Mouse (Mus musculus) limb, embryonic 11.5 days (tissue): ENCODE measurements at regions not wholly inside any gene's neighbourhood (a gene's known extent, or its start where the extent isn't known, plus 50 kb on each side); places are given as distances from the start of the nearest gene placed in this dataset.
A peak's percentile ranks its signal among the peaks of the same experiment; 100 is the strongest.

Experiments used
- ATAC-seq: fragments of 200-750 bp; cut with Nextera tagmentation; 2 replicates; pipeline ENCODE4 v1.8.0; 2017; ENCODE audit warnings: low read depth; ENCODE audit not compliant: insufficient number of reproducible peaks, low FRiP score, low TSS enrichment
- DNase-seq: peaks from one replicate; pipeline ENCODE4 v3.0.0-alpha.2; 2015; ENCODE audit warnings: low spot score
- H3K27ac ChIP-seq: fragments of 300-500 bp; sonication (generic); replicated peaks from 2 replicates; pipeline ENCODE4 v1.5.1; 2014; ENCODE audit warnings: low read depth, mild to moderate bottlenecking, low read length
- H3K27me3 ChIP-seq: fragments of 300-500 bp; sonication (generic); 2 replicates; pipeline ENCODE4 v1.6.1; 2014; ENCODE audit warnings: mild to moderate bottlenecking, low read length, mixed read lengths; ENCODE audit not compliant: control insufficient read depth, insufficient read depth
- H3K36me3 ChIP-seq: fragments of 300-500 bp; sonication (generic); 2 replicates; pipeline ENCODE4 v1.6.1; 2014; ENCODE audit warnings: mild to moderate bottlenecking, low read length, moderate library complexity, mixed read lengths; ENCODE audit not compliant: control insufficient read depth, insufficient read depth
- H3K4me1 ChIP-seq: fragments of 300-500 bp; sonication (generic); 2 replicates; pipeline ENCODE4 v1.6.1; 2014; ENCODE audit warnings: low read length, mixed read lengths; ENCODE audit not compliant: control insufficient read depth, insufficient read depth
- H3K4me2 ChIP-seq: fragments of 300-500 bp; sonication (generic); 2 replicates; pipeline ENCODE4 v1.6.1; 2014; ENCODE audit warnings: low read depth, mild to moderate bottlenecking, moderate library complexity; ENCODE audit not compliant: severe bottlenecking
- H3K4me3 ChIP-seq: fragments of 300-500 bp; sonication (generic); 2 replicates; pipeline ENCODE4 v1.5.1; 2014; ENCODE audit warnings: low read depth, low read length
- H3K9ac ChIP-seq: fragments of 300-500 bp; sonication (generic); 2 replicates; pipeline ENCODE4 v1.6.1; 2014; ENCODE audit warnings: mild to moderate bottlenecking, low read length
- H3K9me3 ChIP-seq: fragments of 300-500 bp; sonication (generic); 2 replicates; pipeline ENCODE4 v1.6.1; 2016; ENCODE audit warnings: low read length; ENCODE audit not compliant: control insufficient read depth
- WGBS: fragments of 180-500 bp; shearing (Covaris S2); extraction: QIAGEN DNeasy Blood & Tissue Kit; methylation state at CpG from one replicate; pipeline ENCODE4 v1.1.7; 2014; 5-methylcytosine and 5-hydroxymethylcytosine counted together

- DNase-seq (no peak), ATAC-seq (no peak)
- Histone ChIP-seq H3K4me1 (no peaks in the 10 kb centered on the region), H3K4me3 (no peak overlapping the region), H3K36me3 (no peaks in the 10 kb centered on the region), H3K27ac (no peak overlapping the region), H3K27me3 (no peaks in the 10 kb centered on the region), H3K4me2 (no peak overlapping the region), H3K9ac (no peak overlapping the region), H3K9me3 (no peaks in the 10 kb centered on the region)
- WGBS: 88% methylated on average over 3 of the region's 3 CpGs
Measured at GRCm38 (mm10) chr7:72696736-72697135, 390.3 kb upstream of the Mctp2 start.

- H3K9ac ChIP-seq: no peak overlapping the region
- H3K4me3 ChIP-seq: no peak overlapping the region
- H3K4me1 ChIP-seq: no peaks in the 10 kb centered on the region
- no peaks in the 10 kb centered on the region for H3K36me3 ChIP-seq
- DNase-seq (peak; percentile 49), ATAC-seq (peak; percentile 68; the same call in 1 of the 2 replicates)
- no peak overlapping the region for H3K4me2 ChIP-seq
- no peaks in the 10 kb centered on the region for H3K9me3 ChIP-seq
- no peaks in the 10 kb centered on the region for H3K27me3 ChIP-seq
- no peak overlapping the region for H3K27ac ChIP-seq
- 37% methylated on average over 5 of the region's 5 CpGs for WGBS
Measured at GRCm38 (mm10) chr7:72703652-72704341, 397.4 kb upstream of the Mctp2 start.

GRCm38 (mm10) chr7:72711193-72712131, 405.1 kb upstream of the Mctp2 start:
- no peaks in the 10 kb centered on the region for H3K27me3 ChIP-seq
- H3K4me3 ChIP-seq: no peak overlapping the region
- H3K4me1 ChIP-seq: peaks cover 2% of the 10 kb centered on the region; the same call in 1 of the 2 replicates
- peak; percentile 63 for DNase-seq
- peak; percentile 75; the same call in 1 of the 2 replicates for ATAC-seq
- H3K36me3 ChIP-seq: no peaks in the 10 kb centered on the region
- no peaks in the 10 kb centered on the region for H3K9me3 ChIP-seq
- no peak overlapping the region for H3K9ac ChIP-seq
- no peak overlapping the region for H3K4me2 ChIP-seq
- WGBS: 48% methylated on average over 8 of the region's 8 CpGs
- no peak overlapping the region; the same call in 1 of the 2 replicates for H3K27ac ChIP-seq

- H3K9me3 ChIP-seq: no peaks in the 10 kb centered on the region
- no peak overlapping the region for H3K27ac ChIP-seq
- ATAC-seq (no peak), DNase-seq (no peak)
- H3K27me3 ChIP-seq: no peaks in the 10 kb centered on the region
- H3K9ac ChIP-seq: no peak overlapping the region
- H3K36me3 ChIP-seq: no peaks in the 10 kb centered on the region
- no peak overlapping the region for H3K4me2 ChIP-seq
- WGBS: 78% methylated on average over 5 of the region's 5 CpGs
- H3K4me3 ChIP-seq: no peak overlapping the region
- H3K4me1 ChIP-seq: peaks cover 2% of the 10 kb centered on the region; the same call in 1 of the 2 replicates
Measured at GRCm38 (mm10) chr7:72715401-72715800, 409.0 kb upstream of the Mctp2 start.

- Histone ChIP-seq H3K4me2 (no peak overlapping the region), H3K9ac (no peak overlapping the region), H3K27ac (no peak overlapping the region), H3K4me3 (no peak overlapping the region), H3K9me3 (no peaks in the 10 kb centered on the region), H3K36me3 (no peaks in the 10 kb centered on the region), H3K27me3 (no peaks in the 10 kb centered on the region), H3K4me1 (no peaks in the 10 kb centered on the region; the same call in 1 of the 2 replicates)
- ATAC-seq (no peak), DNase-seq (no peak)
- WGBS: 75% methylated on average over 1 of the region's 1 CpGs
Measured at GRCm38 (mm10) chr7:72716051-72716450, 409.6 kb upstream of the Mctp2 start.

GRCm38 (mm10) chr7:72726214-72726854, 419.9 kb upstream of the Mctp2 start:
- Histone ChIP-seq H3K4me2 (peak overlapping the region; percentile 26; the same call in 1 of the 2 replicates), H3K9me3 (no peaks in the 10 kb centered on the region), H3K27ac (0 out of 2 replicates have a peak overlapping the region, but pooled peaks have one; percentile 10), H3K9ac (no peak overlapping the region; the same call in 1 of the 2 replicates), H3K4me3 (no peak overlapping the region), H3K4me1 (peaks cover 7% of the 10 kb centered on the region), H3K27me3 (no peaks in the 10 kb centered on the region), H3K36me3 (no peaks in the 10 kb centered on the region)
- 32% methylated on average over 9 of the region's 9 CpGs for WGBS
- ATAC-seq (peak; percentile 86), DNase-seq (peak; percentile 69)

GRCm38 (mm10) chr7:72737792-72738191, 431.4 kb upstream of the Mctp2 start:
- Histone ChIP-seq H3K9me3 (no peaks in the 10 kb centered on the region), H3K36me3 (no peaks in the 10 kb centered on the region), H3K4me2 (no peak overlapping the region), H3K9ac (no peak overlapping the region), H3K4me3 (no peak overlapping the region), H3K4me1 (peaks cover 9% of the 10 kb centered on the region), H3K27me3 (no peaks in the 10 kb centered on the region), H3K27ac (peak overlapping the region; percentile 39; the same call in 1 of the 2 replicates)
- DNase-seq: no peak
- 80% methylated on average over 8 of the region's 8 CpGs for WGBS
- no peak for ATAC-seq

- ATAC-seq (no peak), DNase-seq (no peak)
- no peaks in the 10 kb centered on the region for H3K27me3 ChIP-seq
- H3K4me2 ChIP-seq: no peak overlapping the region
- H3K9me3 ChIP-seq: no peaks in the 10 kb centered on the region
- H3K36me3 ChIP-seq: no peaks in the 10 kb centered on the region
- H3K9ac ChIP-seq: no peak overlapping the region
- WGBS: 41% methylated on average over 13 of the region's 13 CpGs
- 0 out of 2 replicates have a peak overlapping the region, but pooled peaks have one; percentile 12 for H3K27ac ChIP-seq
- H3K4me3 ChIP-seq: no peak overlapping the region
- peaks cover 9% of the 10 kb centered on the region for H3K4me1 ChIP-seq
Measured at GRCm38 (mm10) chr7:72738324-72738944, 432.0 kb upstream of the Mctp2 start.
